Mouse (Mus musculus): Measurements from ENCODE around the gene Gpr35.

- TF ChIP-seq CTCF (IDR thresholded peaks at IDR 0.05; ENCODE audit: low read depth) (peak; percentile 51), EP300 (optimal IDR thresholded peaks at IDR 0.05) (no peak)
Measured at GRCm38 (mm10) chr1:92912286-92912685, 38.4 kb upstream of the Gpr35 start.
